Mouse (Mus musculus) cortical plate, adult 2 months (tissue): Measurements from ENCODE around the gene 4922502D21Rik.

Source experiments
- CTCF ChIP-seq: fragments of 200-500 bp; IDR thresholded peaks from 2 replicates; pipeline ENCODE4 v1.5.1; 2011; ENCODE audit warnings: mild to moderate bottlenecking, control low read depth, low read length; ENCODE audit not compliant: insufficient read depth; ENCODE audit errors: extremely low read depth
- POLR2A ChIP-seq: fragments of 200-500 bp; IDR thresholded peaks from 2 replicates; pipeline ENCODE4 v1.6.1; 2011; ENCODE audit warnings: mild to moderate bottlenecking, low read length, control low read depth; ENCODE audit not compliant: insufficient read depth; ENCODE audit errors: extremely low read depth

DNA sequence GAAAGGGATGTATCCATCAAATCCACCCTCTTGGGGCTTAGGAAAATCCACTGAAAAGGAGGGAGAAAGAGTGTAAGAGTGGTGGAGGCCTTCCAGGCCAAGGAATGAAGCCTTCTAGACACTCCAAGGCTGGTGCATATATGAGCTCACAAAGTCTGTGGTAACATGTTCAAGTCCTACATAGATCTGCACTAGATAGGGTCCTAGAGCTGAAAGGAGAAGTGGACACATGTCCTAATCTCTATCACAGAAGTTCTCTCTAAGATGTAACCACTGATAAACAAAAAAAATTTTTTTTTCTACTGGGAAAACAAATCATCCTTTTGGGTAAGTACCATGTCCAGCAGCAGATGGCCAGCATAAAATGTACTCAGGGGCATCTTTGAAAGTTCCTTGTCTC, 42.9 kb downstream of the 4922502D21Rik start:
- TF ChIP-seq POLR2A (no peak), CTCF (no peak)
